ENCODE assay signal across 8 mouse cellular contexts in the genomic region with DNA sequence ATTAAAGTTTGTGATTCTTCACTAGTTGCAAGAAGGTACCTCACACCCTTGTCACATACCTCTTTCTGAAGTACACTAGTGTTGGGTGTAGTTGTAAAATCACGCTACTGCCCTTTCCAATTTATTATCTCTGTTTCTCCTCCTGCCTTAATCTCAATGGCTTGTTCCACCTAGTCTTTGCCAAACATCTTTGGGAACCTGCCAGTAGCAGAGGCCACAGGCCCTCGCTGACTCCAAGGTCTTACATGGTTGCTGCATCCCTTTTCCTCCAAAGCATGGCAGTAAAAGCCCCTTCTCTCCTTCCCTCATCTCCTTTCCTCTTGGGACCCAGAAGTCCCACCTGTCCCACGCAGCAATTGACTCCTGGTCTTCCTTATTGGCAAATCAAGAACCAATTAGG.
"Had no signal": no experiment of that assay in that cellular context is flagged by ENCODE, and none has a peak within 500 bp of the region (broad histone marks: within the 10 kb centered on the region; RNA-seq: fewer than 3 reads in every experiment).

No protein-coding gene starts in this region.

- DNase-seq: lung, adult 18-20 months; lung, embryonic 14.5 days; lung, postnatal 10 days; lung, postnatal 36 days; right cerebral cortex, postnatal 14 days; thymus, adult 2 months; thymus, postnatal 25 days; thymus, postnatal 4 days had no signal
